Mouse (Mus musculus) limb, embryonic 11.5 days (tissue): ENCODE data around the gene Mmp24. TPM values are rescaled to one million over a fixed set of nuclear protein-coding genes. Genes with fewer than 3 reads are reported as not detected.
A peak's percentile ranks its signal among the peaks of the same experiment; 100 is the strongest.
"Not testable (repeated sequence)": the region's sequence is repeated elsewhere in the genome, so short reads cannot be mapped to it uniquely, and the experiment has no call there.

Experiments used
- ATAC-seq: fragments of 200-750 bp; cut with Nextera tagmentation; 2 replicates; pipeline ENCODE4 v1.8.0; 2017; ENCODE audit warnings: low read depth; ENCODE audit not compliant: insufficient number of reproducible peaks, low FRiP score, low TSS enrichment
- DNase-seq: peaks from one replicate; pipeline ENCODE4 v3.0.0-alpha.2; 2015; ENCODE audit warnings: low spot score
- H3K27ac ChIP-seq: fragments of 300-500 bp; sonication (generic); replicated peaks from 2 replicates; pipeline ENCODE4 v1.5.1; 2014; ENCODE audit warnings: low read depth, mild to moderate bottlenecking, low read length
- H3K27me3 ChIP-seq: fragments of 300-500 bp; sonication (generic); 2 replicates; pipeline ENCODE4 v1.6.1; 2014; ENCODE audit warnings: mild to moderate bottlenecking, low read length, mixed read lengths; ENCODE audit not compliant: control insufficient read depth, insufficient read depth
- H3K36me3 ChIP-seq: fragments of 300-500 bp; sonication (generic); 2 replicates; pipeline ENCODE4 v1.6.1; 2014; ENCODE audit warnings: mild to moderate bottlenecking, low read length, moderate library complexity, mixed read lengths; ENCODE audit not compliant: control insufficient read depth, insufficient read depth
- H3K4me1 ChIP-seq: fragments of 300-500 bp; sonication (generic); 2 replicates; pipeline ENCODE4 v1.6.1; 2014; ENCODE audit warnings: low read length, mixed read lengths; ENCODE audit not compliant: control insufficient read depth, insufficient read depth
- H3K4me2 ChIP-seq: fragments of 300-500 bp; sonication (generic); 2 replicates; pipeline ENCODE4 v1.6.1; 2014; ENCODE audit warnings: low read depth, mild to moderate bottlenecking, moderate library complexity; ENCODE audit not compliant: severe bottlenecking
- H3K4me3 ChIP-seq: fragments of 300-500 bp; sonication (generic); 2 replicates; pipeline ENCODE4 v1.5.1; 2014; ENCODE audit warnings: low read depth, low read length
- H3K9ac ChIP-seq: fragments of 300-500 bp; sonication (generic); 2 replicates; pipeline ENCODE4 v1.6.1; 2014; ENCODE audit warnings: mild to moderate bottlenecking, low read length
- H3K9me3 ChIP-seq: fragments of 300-500 bp; sonication (generic); 2 replicates; pipeline ENCODE4 v1.6.1; 2016; ENCODE audit warnings: low read length; ENCODE audit not compliant: control insufficient read depth
- WGBS: fragments of 180-500 bp; shearing (Covaris S2); extraction: QIAGEN DNeasy Blood & Tissue Kit; methylation state at CpG from one replicate; pipeline ENCODE4 v1.1.7; 2014; 5-methylcytosine and 5-hydroxymethylcytosine counted together
- polyA plus RNA-seq: library from polyadenylated mRNA; unstranded; fragments of >200 nt; fragmentation: Nextera tagmentation; extraction: Ambion mirVana; gene quantifications from 2 replicates; pipeline ENCODE4 v1.2.1, GENCODE M21; 2014

The Mmp24 gene
- polyA plus RNA-seq, 1 experiment from 2014 or later = not detected

DNA sequence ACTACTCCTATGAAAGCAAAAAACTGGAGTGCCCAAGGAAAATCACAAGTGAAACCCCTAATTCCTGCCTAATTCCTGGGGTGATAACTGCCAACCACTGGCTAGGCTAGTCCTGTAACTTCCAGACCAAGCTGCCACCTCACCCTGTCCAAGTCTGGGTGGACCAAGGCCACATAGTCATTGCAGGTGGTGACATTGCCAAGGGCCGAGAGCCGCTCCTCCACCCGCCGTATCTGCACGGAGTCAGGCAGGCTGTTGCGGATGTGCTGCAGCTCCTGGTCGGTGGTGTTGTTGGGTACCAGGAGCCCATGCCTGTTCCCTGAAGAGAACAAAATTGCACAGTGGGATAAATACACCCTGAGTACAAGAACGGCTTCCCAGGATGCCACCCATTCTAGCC is 48.6 kb downstream of the Mmp24 start:
- peaks cover 5% of the 10 kb centered on the region; the same call in 1 of the 2 replicates for H3K4me1 ChIP-seq
- H3K9ac ChIP-seq = no peak overlapping the region
- no peaks in the 10 kb centered on the region for H3K9me3 ChIP-seq
- WGBS = 92% methylated on average over 8 of the region's 8 CpGs
- DNase-seq (no peak), ATAC-seq (no peak)
- no peak overlapping the region for H3K4me3 ChIP-seq
- H3K27ac ChIP-seq = no peak overlapping the region
- H3K36me3 ChIP-seq = peaks cover 11% of the 10 kb centered on the region
- H3K4me2 ChIP-seq = no peak overlapping the region
- no peaks in the 10 kb centered on the region for H3K27me3 ChIP-seq

DNA sequence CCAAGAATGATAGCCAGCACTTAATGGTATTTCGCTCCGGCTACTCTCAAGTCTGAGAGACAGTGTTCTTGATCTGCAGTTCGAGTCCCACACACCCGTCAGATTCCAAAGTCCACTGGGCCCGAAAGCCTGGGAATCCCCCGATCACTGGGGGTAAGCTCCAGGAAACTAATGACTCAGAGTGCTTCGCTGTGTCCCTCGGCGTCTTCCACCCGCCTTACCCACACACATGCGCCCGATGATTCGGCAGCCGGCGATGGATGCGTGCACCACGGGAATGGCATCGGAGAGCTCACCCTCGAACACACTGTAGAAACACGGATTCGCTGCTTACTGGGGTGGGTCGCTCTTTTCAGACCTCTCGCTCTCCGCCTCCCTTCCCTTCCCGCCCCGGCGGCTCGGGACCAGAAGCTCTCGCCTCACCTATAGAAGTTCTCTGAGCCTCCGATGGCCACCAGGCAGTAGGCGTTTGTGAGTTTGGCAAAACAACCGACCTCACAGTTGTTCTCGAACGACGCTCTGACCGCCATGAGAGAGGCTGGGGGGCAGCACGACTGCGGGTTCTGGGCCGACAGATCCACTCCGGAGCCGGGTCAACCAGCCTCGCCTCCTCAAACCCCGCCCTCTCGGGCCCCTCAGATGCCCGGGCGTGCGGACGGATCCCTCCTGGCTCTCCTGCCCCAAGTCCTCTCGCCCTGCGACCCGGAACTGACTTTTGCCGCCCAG is 50.9 kb downstream of the Mmp24 start:
- DNase-seq (peak; percentile 30), ATAC-seq (no peak)
- H3K36me3 ChIP-seq = peaks cover 9% of the 10 kb centered on the region
- peak overlapping the region; percentile 87 for H3K4me3 ChIP-seq
- no peaks in the 10 kb centered on the region for H3K9me3 ChIP-seq
- 0 out of 2 replicates have a peak, but pooled peaks cover 3% of the 10 kb centered on the region for H3K4me1 ChIP-seq
- no peak overlapping the region; the same call in 1 of the 2 replicates for H3K27ac ChIP-seq
- H3K9ac ChIP-seq = peak overlapping the region; percentile 63
- H3K4me2 ChIP-seq = peak overlapping the region; percentile 69
- H3K27me3 ChIP-seq = no peaks in the 10 kb centered on the region
- 2% methylated on average over 52 of the region's 52 CpGs for WGBS

DNA sequence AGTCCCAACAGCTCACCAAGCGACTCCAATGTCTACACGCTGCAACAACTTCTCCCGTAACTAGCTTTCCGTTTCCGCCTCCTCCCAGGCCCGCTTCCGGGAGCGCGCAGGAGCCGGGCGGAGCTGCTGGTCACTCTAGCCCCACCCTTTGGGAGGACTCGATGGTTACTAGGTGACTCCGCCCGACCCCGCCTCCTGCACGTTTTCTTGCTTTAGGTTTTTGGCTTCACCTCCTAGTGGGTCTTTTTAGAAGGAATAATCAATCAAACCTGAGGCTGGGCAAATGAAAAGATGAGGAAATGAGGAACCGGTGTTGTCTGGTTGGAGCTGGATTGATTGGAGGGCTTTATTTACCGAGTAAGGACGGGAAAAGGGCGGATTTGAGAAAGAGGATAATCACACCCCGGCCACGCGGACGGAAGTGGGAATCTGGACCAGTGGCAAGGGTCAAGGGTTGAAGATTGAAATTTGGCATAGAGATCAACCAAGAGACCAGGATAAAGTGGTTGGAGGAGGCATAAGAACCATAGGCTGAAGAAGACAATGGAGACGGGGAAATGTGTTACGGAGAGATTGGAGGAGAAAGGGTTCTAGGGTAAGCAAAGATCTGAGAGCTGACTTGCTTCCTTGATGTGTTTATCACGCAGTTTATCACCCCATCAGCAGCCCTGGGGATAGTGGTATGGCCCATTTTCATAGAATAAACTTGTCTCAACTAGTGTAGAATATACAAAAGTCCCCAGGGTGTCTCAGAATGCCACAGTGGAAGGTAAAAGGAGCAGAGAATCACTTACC is 51.7 kb downstream of the Mmp24 start, which contains the start of gene Eif6:
Gene Eif6, minus strand, starts transcription at position 296 of the 795 bp plus-strand sequence.
- Histone ChIP-seq H3K4me1 (0 out of 2 replicates have a peak, but pooled peaks cover 3% of the 10 kb centered on the region), H3K9me3 (no peaks in the 10 kb centered on the region), H3K27me3 (no peaks in the 10 kb centered on the region), H3K4me2 (peak within 1 kb of the TSS; percentile 69), H3K4me3 (peak within 1 kb of the TSS; percentile 87), H3K9ac (peak within 1 kb of the TSS; percentile 63), H3K36me3 (peaks cover 9% of the 10 kb centered on the region), H3K27ac (no peak within 1 kb of the TSS; the same call in 1 of the 2 replicates)
- peak; percentile 94 for DNase-seq
- peak; percentile 86; the same call in 1 of the 2 replicates for ATAC-seq
- 3% methylated on average over 27 of the region's 27 CpGs for WGBS

DNA sequence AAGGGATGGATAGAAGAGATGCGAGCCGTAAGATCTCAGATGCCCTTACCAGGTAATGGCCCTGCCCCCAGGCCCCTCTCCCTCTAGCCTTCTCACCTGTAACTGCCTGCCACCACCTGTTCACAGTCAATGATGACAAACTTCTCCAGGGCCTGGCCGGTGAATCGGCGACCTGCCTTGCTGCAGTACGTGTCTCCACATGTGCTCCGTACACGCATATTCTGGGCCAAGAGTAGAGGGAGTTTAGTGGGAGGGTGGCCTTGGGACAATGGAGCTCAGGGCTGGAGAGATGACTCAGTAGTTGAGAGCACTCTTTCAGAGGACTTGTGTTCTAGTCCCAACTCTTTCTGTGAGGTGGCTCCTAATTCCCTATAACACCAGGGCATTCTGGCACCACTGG is 55.7 kb downstream of the Mmp24 start:
- Histone ChIP-seq H3K9ac (no peak overlapping the region), H3K36me3 (no peaks in the 10 kb centered on the region), H3K9me3 (no peaks in the 10 kb centered on the region), H3K4me2 (no peak overlapping the region), H3K27ac (no peak overlapping the region), H3K4me1 (0 out of 2 replicates have a peak, but pooled peaks cover 3% of the 10 kb centered on the region), H3K27me3 (no peaks in the 10 kb centered on the region), H3K4me3 (no peak overlapping the region)
- ATAC-seq (no peak), DNase-seq (no peak)
- WGBS = 87% methylated on average over 8 of the region's 8 CpGs

DNA sequence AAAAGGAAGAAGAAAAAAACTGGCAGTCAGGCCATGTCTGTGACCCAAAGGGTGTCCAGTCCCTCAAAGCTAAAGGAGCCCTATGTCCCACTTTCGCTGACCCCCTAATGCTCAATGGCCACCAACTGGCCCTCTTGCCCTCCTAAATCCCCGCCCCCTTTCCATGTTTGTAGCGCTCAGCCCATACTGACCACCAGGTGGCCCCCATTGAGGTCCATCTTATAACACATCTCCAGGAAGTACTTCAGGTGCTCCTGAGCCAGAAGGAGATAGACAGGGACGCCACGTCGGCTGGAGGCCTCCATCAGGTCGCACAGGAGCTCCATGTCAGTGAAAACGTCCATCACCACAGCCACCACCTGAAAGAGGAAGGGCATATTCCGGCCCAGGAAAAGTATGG is 56.2 kb downstream of the Mmp24 start:
- DNase-seq = no peak
- H3K4me2 ChIP-seq = no peak overlapping the region
- no peak for ATAC-seq
- WGBS = 63% methylated on average over 9 of the region's 9 CpGs
- H3K9ac ChIP-seq = no peak overlapping the region
- no peak overlapping the region for H3K4me3 ChIP-seq
- 0 out of 2 replicates have a peak, but pooled peaks cover 3% of the 10 kb centered on the region for H3K4me1 ChIP-seq
- no peaks in the 10 kb centered on the region for H3K9me3 ChIP-seq
- no peak overlapping the region for H3K27ac ChIP-seq
- H3K27me3 ChIP-seq = no peaks in the 10 kb centered on the region
- no peaks in the 10 kb centered on the region for H3K36me3 ChIP-seq

DNA sequence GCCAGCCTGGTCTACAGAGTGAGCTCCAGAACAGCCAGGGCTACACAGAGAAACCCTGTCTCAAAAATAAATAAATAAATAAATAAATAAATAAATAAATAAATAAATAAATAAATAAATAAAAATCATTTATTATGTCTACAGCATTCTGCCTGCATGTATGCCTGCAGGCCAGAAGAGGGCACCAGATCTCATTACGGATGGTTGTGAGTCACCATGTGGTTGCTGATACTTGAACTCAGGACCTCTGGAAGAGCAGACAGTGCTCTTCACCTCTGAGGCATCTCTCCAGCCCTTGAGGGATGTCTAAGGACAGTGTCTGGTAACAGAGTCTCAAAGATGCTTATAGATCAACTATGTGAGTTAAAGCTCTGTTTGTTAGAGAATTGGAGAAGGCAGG is 56.9 kb downstream of the Mmp24 start:
- not testable (repeated sequence) for H3K4me2 ChIP-seq, DNase-seq, H3K27ac ChIP-seq, ATAC-seq, H3K4me3 ChIP-seq, H3K4me1 ChIP-seq, H3K27me3 ChIP-seq, H3K36me3 ChIP-seq, H3K9me3 ChIP-seq, H3K9ac ChIP-seq
- 66% methylated on average over 1 of the region's 1 CpGs for WGBS

DNA sequence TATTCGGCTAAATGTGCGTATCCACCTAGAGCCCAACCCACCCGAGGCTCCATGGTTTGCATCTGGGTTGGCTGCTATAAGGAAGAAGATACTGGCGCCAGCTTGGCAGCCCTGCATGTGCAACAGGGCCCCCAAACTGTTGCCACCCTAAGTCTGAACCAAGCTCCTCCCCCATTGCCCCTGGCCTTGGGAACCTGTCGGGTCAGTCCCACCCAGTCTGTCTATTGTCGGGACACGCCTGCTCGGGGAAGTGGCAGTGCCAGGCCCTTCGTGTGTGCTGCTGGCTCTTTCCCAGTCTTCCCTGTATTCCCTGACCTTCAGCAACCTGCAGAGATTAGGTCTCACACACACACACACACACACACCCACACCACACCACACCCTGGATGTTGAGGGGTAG is 59.6 kb downstream of the Mmp24 start, which contains the start of gene Fam83c:
Gene Fam83c, minus strand, starts transcription at position 123 of the 400 bp plus-strand sequence.
- WGBS = 65% methylated on average over 9 of the region's 9 CpGs
- H3K4me1 ChIP-seq = no peaks in the 10 kb centered on the region
- no peak for DNase-seq
- no peak within 1 kb of the TSS for H3K4me3 ChIP-seq
- no peak within 1 kb of the TSS for H3K27ac ChIP-seq
- no peaks in the 10 kb centered on the region for H3K36me3 ChIP-seq
- H3K9me3 ChIP-seq = no peaks in the 10 kb centered on the region
- H3K4me2 ChIP-seq = no peak within 1 kb of the TSS
- no peak within 1 kb of the TSS for H3K9ac ChIP-seq
- H3K27me3 ChIP-seq = no peaks in the 10 kb centered on the region
- ATAC-seq = no peak

DNA sequence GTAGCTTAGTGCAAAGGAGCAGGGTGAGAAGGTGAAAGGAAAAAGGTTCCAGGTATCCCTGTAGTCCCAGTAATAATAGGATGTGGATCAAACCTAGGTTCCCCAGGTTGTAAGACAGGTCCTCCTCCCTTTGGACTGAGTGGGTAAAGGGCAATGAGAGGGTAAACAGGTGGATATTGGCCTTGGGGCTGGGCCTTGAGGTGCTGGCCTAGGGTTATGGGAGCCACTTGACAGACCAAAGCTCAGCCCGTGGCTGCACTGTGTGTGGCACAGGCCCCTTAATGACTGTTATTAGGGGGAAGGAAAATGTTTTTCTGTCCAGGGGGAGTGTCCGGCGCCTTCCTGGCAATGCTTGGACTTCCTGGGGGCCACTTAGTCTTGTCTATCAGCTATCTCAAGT is 62.8 kb downstream of the Mmp24 start:
- H3K4me3 ChIP-seq = no peak overlapping the region
- H3K36me3 ChIP-seq = no peaks in the 10 kb centered on the region
- H3K27ac ChIP-seq = no peak overlapping the region
- 77% methylated on average over 3 of the region's 3 CpGs for WGBS
- H3K9me3 ChIP-seq = no peaks in the 10 kb centered on the region
- H3K4me1 ChIP-seq = no peaks in the 10 kb centered on the region
- no peak overlapping the region for H3K4me2 ChIP-seq
- no peak overlapping the region for H3K9ac ChIP-seq
- no peak for DNase-seq
- no peak for ATAC-seq
- H3K27me3 ChIP-seq = no peaks in the 10 kb centered on the region
